Mouse (Mus musculus): ENCODE results near the gene Tmem206. TPM values are rescaled to one million over a fixed set of nuclear protein-coding genes. Genes with fewer than 3 reads are reported as not detected.

Tmem206 gene
- polyA plus RNA-seq, 1 experiment from 2014 or later = 16.6 TPM

- H3K27me3 ChIP-seq (replicated peaks) = no peaks in the 10 kb centered on the region
- no peak overlapping the region for H3K27ac ChIP-seq (ENCODE audit: poor library complexity, severe bottlenecking)
- no peak overlapping the region for H3K4me3 ChIP-seq
- no peak overlapping the region for H3K4me2 ChIP-seq
- peaks cover 69% of the 10 kb centered on the region for H3K36me3 ChIP-seq
- H3K9me3 ChIP-seq (replicated peaks) = no peaks in the 10 kb centered on the region
- H3K4me1 ChIP-seq (replicated peaks) = peaks cover 27% of the 10 kb centered on the region
- no peak for ATAC-seq (ENCODE audit: insufficient number of reproducible peaks, low FRiP score)
- no peak overlapping the region for H3K9ac ChIP-seq
- 70% methylated on average over 14 of the region's 14 CpGs for WGBS
These were observed 27.2 kb downstream of the Tmem206 start for GRCm38 (mm10) chr1:191352786-191353488.

DNA sequence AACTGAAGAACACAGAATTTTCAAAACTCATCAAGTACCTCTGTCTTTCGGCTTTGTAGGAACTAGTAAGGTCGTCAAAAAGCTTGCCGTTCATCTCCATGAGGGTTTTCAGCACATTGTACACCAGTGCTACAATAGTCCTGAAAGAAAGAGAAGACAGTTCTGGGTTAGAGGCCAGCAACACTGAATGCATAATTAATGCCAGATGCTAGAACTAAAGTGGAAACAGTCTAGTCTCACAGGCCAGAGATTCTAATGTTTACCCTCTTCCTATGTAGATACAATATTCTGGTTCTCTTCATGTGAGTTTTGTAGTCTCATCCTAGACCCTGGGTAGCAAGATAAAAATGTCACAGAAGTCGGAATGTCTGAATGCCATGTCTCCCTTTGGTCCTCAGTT is 28.1 kb downstream of the Tmem206 start:
- Histone ChIP-seq H3K27me3 (replicated peaks) (no peaks in the 10 kb centered on the region), H3K4me3 (no peak overlapping the region), H3K9me3 (replicated peaks) (no peaks in the 10 kb centered on the region), H3K9ac (no peak overlapping the region), H3K27ac (ENCODE audit: poor library complexity, severe bottlenecking) (no peak overlapping the region), H3K4me1 (replicated peaks) (peaks cover 20% of the 10 kb centered on the region), H3K36me3 (peaks cover 69% of the 10 kb centered on the region), H3K4me2 (no peak overlapping the region)
- no peak for ATAC-seq (ENCODE audit: insufficient number of reproducible peaks, low FRiP score)
- 80% methylated on average over 4 of the region's 4 CpGs for WGBS

- H3K9ac ChIP-seq = no peak overlapping the region
- no peak overlapping the region for H3K27ac ChIP-seq (ENCODE audit: poor library complexity, severe bottlenecking)
- H3K36me3 ChIP-seq = peaks cover 75% of the 10 kb centered on the region
- 0 out of 2 replicates have a peak, but pooled peaks cover 3% of the 10 kb centered on the region for H3K4me1 ChIP-seq (replicated peaks)
- no peaks in the 10 kb centered on the region for H3K9me3 ChIP-seq (replicated peaks)
- no peak overlapping the region for H3K4me2 ChIP-seq
- H3K27me3 ChIP-seq (replicated peaks) = no peaks in the 10 kb centered on the region
- H3K4me3 ChIP-seq = no peak overlapping the region
- 36% methylated on average over 1 of the region's 1 CpGs for WGBS
- no peak for ATAC-seq (ENCODE audit: insufficient number of reproducible peaks, low FRiP score)
These were observed 31.2 kb downstream of the Tmem206 start for GRCm38 (mm10) chr1:191356936-191357335.

GRCm38 (mm10) chr1:191359478-191359877 is 33.8 kb downstream of the Tmem206 start:
- H3K4me1 ChIP-seq (replicated peaks) = no peaks in the 10 kb centered on the region
- peaks cover 62% of the 10 kb centered on the region for H3K36me3 ChIP-seq
- H3K27ac ChIP-seq (ENCODE audit: poor library complexity, severe bottlenecking) = no peak overlapping the region
- no peaks in the 10 kb centered on the region for H3K27me3 ChIP-seq (replicated peaks)
- H3K9ac ChIP-seq = no peak overlapping the region
- H3K4me2 ChIP-seq = no peak overlapping the region
- H3K4me3 ChIP-seq = no peak overlapping the region
- H3K9me3 ChIP-seq (replicated peaks) = no peaks in the 10 kb centered on the region
- ATAC-seq (ENCODE audit: insufficient number of reproducible peaks, low FRiP score) = no peak
- 75% methylated on average over 7 of the region's 7 CpGs for WGBS

DNA sequence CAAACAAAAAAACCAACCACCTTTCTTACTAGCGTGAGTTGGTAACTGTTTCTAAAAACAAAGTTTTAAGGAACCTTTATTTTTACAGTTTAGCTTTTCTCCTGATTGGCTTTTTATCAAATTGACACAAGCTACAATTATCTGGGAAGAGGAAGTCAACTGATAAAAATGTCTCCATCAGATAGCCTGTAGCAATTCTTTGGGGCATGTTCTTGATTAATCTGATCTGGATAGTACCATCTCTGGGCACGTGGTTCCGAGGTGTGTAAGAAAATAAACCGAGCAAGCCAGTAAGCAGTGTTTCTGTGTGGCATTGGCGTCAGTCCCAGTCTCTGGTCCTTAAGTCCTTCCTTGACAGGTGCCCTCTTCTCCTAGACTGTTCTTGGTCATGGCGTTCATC is 36.7 kb downstream of the Tmem206 start:
- Histone ChIP-seq H3K27ac (ENCODE audit: poor library complexity, severe bottlenecking) (no peak overlapping the region), H3K36me3 (peaks cover 57% of the 10 kb centered on the region), H3K4me3 (no peak overlapping the region), H3K27me3 (replicated peaks) (no peaks in the 10 kb centered on the region), H3K9me3 (replicated peaks) (no peaks in the 10 kb centered on the region), H3K4me1 (replicated peaks) (no peaks in the 10 kb centered on the region), H3K4me2 (no peak overlapping the region), H3K9ac (no peak overlapping the region)
- no peak for ATAC-seq (ENCODE audit: insufficient number of reproducible peaks, low FRiP score)
- 82% methylated on average over 6 of the region's 6 CpGs for WGBS

DNA sequence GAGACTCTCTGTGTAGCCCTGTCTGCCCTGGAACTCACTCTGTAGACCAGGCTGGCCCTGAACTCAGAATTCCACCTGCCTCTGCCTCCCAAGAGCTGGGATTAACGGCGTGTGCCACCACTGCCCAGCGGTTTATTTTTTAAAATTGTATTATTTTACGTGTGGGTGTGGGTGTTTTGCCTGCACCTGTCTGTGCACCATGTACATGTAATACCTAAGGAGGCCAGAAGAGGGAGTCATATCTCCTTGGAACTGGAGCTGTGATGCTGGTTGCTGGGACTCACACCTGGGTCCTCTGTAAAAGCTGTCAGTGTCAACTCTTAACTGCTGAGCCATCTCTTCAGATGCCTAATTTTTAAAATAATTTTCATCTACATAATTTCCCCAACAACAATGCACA is 38.8 kb downstream of the Tmem206 start:
- 71% methylated on average over 4 of the region's 4 CpGs for WGBS
- Histone ChIP-seq H3K36me3 (peaks cover 49% of the 10 kb centered on the region), H3K4me1 (replicated peaks) (no peaks in the 10 kb centered on the region), H3K9ac (no peak overlapping the region), H3K27me3 (replicated peaks) (no peaks in the 10 kb centered on the region), H3K27ac (ENCODE audit: poor library complexity, severe bottlenecking) (no peak overlapping the region), H3K4me3 (no peak overlapping the region), H3K4me2 (no peak overlapping the region), H3K9me3 (replicated peaks) (no peaks in the 10 kb centered on the region)
- no peak for ATAC-seq (ENCODE audit: insufficient number of reproducible peaks, low FRiP score)

- no peak for ATAC-seq (ENCODE audit: insufficient number of reproducible peaks, low FRiP score)
- H3K27ac ChIP-seq (ENCODE audit: poor library complexity, severe bottlenecking) = no peak overlapping the region
- H3K9me3 ChIP-seq (replicated peaks) = no peaks in the 10 kb centered on the region
- no peak overlapping the region for H3K4me3 ChIP-seq
- no peak overlapping the region for H3K4me2 ChIP-seq
- H3K27me3 ChIP-seq (replicated peaks) = no peaks in the 10 kb centered on the region
- peaks cover 45% of the 10 kb centered on the region for H3K36me3 ChIP-seq
- H3K9ac ChIP-seq = no peak overlapping the region
- peaks cover 7% of the 10 kb centered on the region for H3K4me1 ChIP-seq (replicated peaks)
- WGBS = 85% methylated on average over 4 of the region's 4 CpGs
These were observed 42.5 kb downstream of the Tmem206 start for GRCm38 (mm10) chr1:191368193-191368592.

GRCm38 (mm10) chr1:191369140-191369539 is 43.4 kb downstream of the Tmem206 start:
- Histone ChIP-seq H3K4me1 (replicated peaks) (peaks cover 7% of the 10 kb centered on the region), H3K4me3 (no peak overlapping the region), H3K4me2 (no peak overlapping the region), H3K9me3 (replicated peaks) (no peaks in the 10 kb centered on the region), H3K9ac (no peak overlapping the region), H3K27ac (ENCODE audit: poor library complexity, severe bottlenecking) (no peak overlapping the region), H3K36me3 (peaks cover 45% of the 10 kb centered on the region), H3K27me3 (replicated peaks) (no peaks in the 10 kb centered on the region)
- no peak for ATAC-seq (ENCODE audit: insufficient number of reproducible peaks, low FRiP score)

- 44% methylated on average over 10 of the region's 10 CpGs for WGBS
- Histone ChIP-seq H3K27ac (ENCODE audit: poor library complexity, severe bottlenecking) (no peak overlapping the region), H3K4me2 (peak overlapping the region; percentile 43)
These were observed 49.4 kb downstream of the Tmem206 start for GRCm38 (mm10) chr1:191374993-191375643.

GRCm38 (mm10) chr1:191375644-191375998 is 49.9 kb downstream of the Tmem206 start:
- H3K4me1 ChIP-seq (replicated peaks) = peaks cover 30% of the 10 kb centered on the region
- H3K9me3 ChIP-seq (replicated peaks) = no peaks in the 10 kb centered on the region
- peak overlapping the region; percentile 43 for H3K4me2 ChIP-seq
- 34% methylated on average over 5 of the region's 5 CpGs for WGBS
- no peak overlapping the region for H3K4me3 ChIP-seq
- no peak overlapping the region for H3K9ac ChIP-seq
- H3K36me3 ChIP-seq = peaks cover 9% of the 10 kb centered on the region
- no peaks in the 10 kb centered on the region for H3K27me3 ChIP-seq (replicated peaks)
- no peak for ATAC-seq (ENCODE audit: insufficient number of reproducible peaks, low FRiP score)
- 0 out of 2 replicates have a peak overlapping the region, but pooled peaks have one; percentile 18 for H3K27ac ChIP-seq (ENCODE audit: poor library complexity, severe bottlenecking)

More at GRCm38 (mm10) chr1:191374993-191375643, 49.4 kb downstream of the Tmem206 start:
- Histone ChIP-seq H3K36me3 (peaks cover 14% of the 10 kb centered on the region), H3K9ac (no peak overlapping the region), H3K4me3 (no peak overlapping the region), H3K9me3 (replicated peaks) (no peaks in the 10 kb centered on the region), H3K27me3 (replicated peaks) (no peaks in the 10 kb centered on the region), H3K4me1 (replicated peaks) (peaks cover 30% of the 10 kb centered on the region)
- no peak for ATAC-seq (ENCODE audit: insufficient number of reproducible peaks, low FRiP score)

GRCm38 (mm10) chr1:191378080-191378479 is 52.4 kb downstream of the Tmem206 start:
- 92% methylated on average over 2 of the region's 2 CpGs for WGBS
- no peak for ATAC-seq (ENCODE audit: insufficient number of reproducible peaks, low FRiP score)
- Histone ChIP-seq H3K4me3 (no peak overlapping the region), H3K9ac (no peak overlapping the region), H3K9me3 (replicated peaks) (no peaks in the 10 kb centered on the region), H3K27me3 (replicated peaks) (no peaks in the 10 kb centered on the region), H3K36me3 (no peaks in the 10 kb centered on the region), H3K4me1 (replicated peaks) (peaks cover 34% of the 10 kb centered on the region), H3K27ac (ENCODE audit: poor library complexity, severe bottlenecking) (no peak overlapping the region), H3K4me2 (no peak overlapping the region)
